Mouse (Mus musculus) heart, postnatal 0 days (tissue): ENCODE measurements around the gene Xbp1. TPM values are rescaled to one million over a fixed set of nuclear protein-coding genes. Genes with fewer than 3 reads are reported as not detected.
"Not testable (repeated sequence)": the region's sequence is repeated elsewhere in the genome, so short reads cannot be mapped to it uniquely, and the experiment has no call there.

Experiments
- ATAC-seq: fragments of 200-750 bp; cut with Nextera tagmentation; 2 replicates; pipeline ENCODE4 v1.8.0; 2017; ENCODE audit warnings: low read depth, moderate number of reproducible peaks, moderate library complexity; ENCODE audit not compliant: insufficient read depth
- DNase-seq: peaks from one replicate; pipeline ENCODE4 v3.0.0-alpha.2; 2016; ENCODE audit warnings: low spot score
- H3K27ac ChIP-seq: fragments of 300-500 bp; sonication (generic); 2 replicates; pipeline ENCODE4 v1.5.1; 2014; ENCODE audit warnings: low read depth, mild to moderate bottlenecking
- H3K27me3 ChIP-seq: fragments of 300-500 bp; sonication (generic); 2 replicates; pipeline ENCODE4 v1.6.1; 2014; ENCODE audit warnings: low read length, mixed read lengths; ENCODE audit not compliant: control insufficient read depth, insufficient read depth
- H3K36me3 ChIP-seq: fragments of 300-500 bp; sonication (generic); replicated peaks from 2 replicates; pipeline ENCODE4 v1.6.1; 2014; ENCODE audit warnings: low read length, mixed read lengths; ENCODE audit not compliant: control insufficient read depth, insufficient read depth
- H3K4me1 ChIP-seq: fragments of 300-500 bp; sonication (generic); 2 replicates; pipeline ENCODE4 v1.6.1; 2014; ENCODE audit warnings: antibody characterized with exemption; ENCODE audit not compliant: control insufficient read depth, insufficient read depth
- H3K4me2 ChIP-seq: fragments of 300-500 bp; sonication (generic); 2 replicates; pipeline ENCODE4 v1.6.1; 2014; ENCODE audit warnings: low read depth, mild to moderate bottlenecking, low read length, moderate library complexity
- H3K4me3 ChIP-seq: fragments of 300-500 bp; sonication (generic); 2 replicates; pipeline ENCODE4 v1.5.1; 2014; ENCODE audit warnings: low read depth, low read length
- H3K9ac ChIP-seq: fragments of 300-500 bp; sonication (generic); replicated peaks from 2 replicates; pipeline ENCODE4 v1.6.1; 2014; ENCODE audit warnings: low read depth, low read length, mixed read lengths
- H3K9me3 ChIP-seq: fragments of 300-500 bp; sonication (generic); replicated peaks from 2 replicates; pipeline ENCODE4 v1.6.1; 2016; ENCODE audit warnings: low read length; ENCODE audit not compliant: control insufficient read depth
- CTCF ChIP-seq: IDR thresholded peaks from 2 replicates; pipeline ENCODE4 v1.5.1; 2016; ENCODE audit warnings: antibody characterized with exemption, control low read depth, low read depth
- EP300 ChIP-seq: IDR thresholded peaks from 2 replicates; pipeline ENCODE4 v1.6.1; 2016; ENCODE audit warnings: antibody characterized with exemption, low read depth
- WGBS: fragments of 180-500 bp; shearing (Covaris S2); extraction: QIAGEN DNeasy Blood & Tissue Kit; methylation state at CpG from one replicate; pipeline ENCODE4 v1.1.7; 2014; 5-methylcytosine and 5-hydroxymethylcytosine counted together
- polyA plus RNA-seq: library from polyadenylated mRNA; unstranded; fragments of >200 nt; fragmentation: Nextera tagmentation; extraction: Ambion mirVana; gene quantifications from 2 replicates; pipeline ENCODE4 v1.2.1, GENCODE M21; 2015
- total RNA-seq: library from RNA; depleted of rRNA; stranded (reverse); fragments of >200 nt; gene quantifications from 2 replicates; pipeline ENCODE4 v1.2.3, GENCODE M21; 2014; ENCODE audit warnings: low replicate concordance

Gene Xbp1
- total and polyA plus RNA-seq, 2 experiments from 2014 or later, result 70.7 to 90.7 TPM

- no peaks in the 10 kb centered on the region for H3K27me3 ChIP-seq
- H3K9ac ChIP-seq, result no peak overlapping the region
- TF ChIP-seq CTCF (no peak), EP300 (no peak)
- no peaks in the 10 kb centered on the region for H3K9me3 ChIP-seq
- 64% methylated on average over 3 of the region's 3 CpGs for WGBS
- no peak for ATAC-seq
- DNase-seq, result no peak
- H3K4me3 ChIP-seq, result no peak overlapping the region
- no peaks in the 10 kb centered on the region for H3K4me1 ChIP-seq
- no peak overlapping the region for H3K27ac ChIP-seq
- H3K4me2 ChIP-seq, result no peak overlapping the region
- no peaks in the 10 kb centered on the region for H3K36me3 ChIP-seq
These were observed 41.6 kb upstream of the Xbp1 start for GRCm38 (mm10) chr11:5478831-5479230.

- no peaks in the 10 kb centered on the region for H3K9me3 ChIP-seq
These were observed 37.9 kb upstream of the Xbp1 start for GRCm38 (mm10) chr11:5482581-5482980.

GRCm38 (mm10) chr11:5485193-5486011 is 35.1 kb upstream of the Xbp1 start:
- H3K4me1 ChIP-seq, result no peaks in the 10 kb centered on the region
- ATAC-seq (peak; percentile 85), DNase-seq (peak; percentile 89)
- no peaks in the 10 kb centered on the region for H3K9me3 ChIP-seq
- no peaks in the 10 kb centered on the region for H3K36me3 ChIP-seq
- TF ChIP-seq CTCF (peak; percentile 93), EP300 (0 out of 2 replicates have a peak, but pooled peaks have one; percentile 34)
- H3K9ac ChIP-seq, result peak overlapping the region; percentile 48; the same call in 1 of the 2 replicates
- peak overlapping the region; percentile 71 for H3K27ac ChIP-seq
- peak overlapping the region; percentile 45 for H3K4me3 ChIP-seq
- WGBS, result 11% methylated on average over 15 of the region's 15 CpGs
- peak overlapping the region; percentile 69 for H3K4me2 ChIP-seq
- no peaks in the 10 kb centered on the region for H3K27me3 ChIP-seq

More at GRCm38 (mm10) chr11:5482581-5482980, 37.9 kb upstream of the Xbp1 start:
- no peak for TF ChIP-seq EP300
- TF ChIP-seq CTCF, result no peak
- DNase-seq, result no peak
- Histone ChIP-seq H3K36me3 (no peaks in the 10 kb centered on the region), H3K4me3 (no peak overlapping the region), H3K27me3 (no peaks in the 10 kb centered on the region), H3K4me1 (no peaks in the 10 kb centered on the region), H3K9ac (no peak overlapping the region), H3K27ac (no peak overlapping the region), H3K4me2 (no peak overlapping the region)
- WGBS, result 77% methylated on average over 13 of the region's 13 CpGs
- ATAC-seq, result no peak

DNA sequence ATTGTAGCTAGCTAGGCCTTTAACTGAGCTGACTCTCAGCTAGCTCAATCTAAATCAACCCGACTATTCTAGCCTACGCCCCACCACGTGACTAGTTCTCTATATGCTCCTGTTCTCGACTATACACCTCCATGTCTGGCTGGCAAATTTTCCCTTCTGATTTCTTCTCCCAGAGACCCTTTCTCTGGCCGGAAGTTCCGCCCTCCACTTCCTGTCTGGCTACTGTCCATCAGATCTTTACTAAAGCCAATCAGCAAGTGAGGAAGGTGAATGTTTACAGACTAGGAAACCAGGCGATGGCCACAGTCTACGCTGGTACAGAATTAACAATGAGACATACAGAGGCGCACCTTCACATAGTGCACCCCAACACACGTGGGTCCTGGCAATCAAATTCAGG is 31.0 kb upstream of the Xbp1 start:
- H3K27me3 ChIP-seq, H3K4me3 ChIP-seq, H3K27ac ChIP-seq, H3K36me3 ChIP-seq, H3K9ac ChIP-seq, H3K9me3 ChIP-seq, H3K4me1 ChIP-seq, DNase-seq, ATAC-seq, H3K4me2 ChIP-seq: not testable (repeated sequence)
- WGBS, result 75% methylated on average over 10 of the region's 10 CpGs

- 79% methylated on average over 10 of the region's 10 CpGs for WGBS
- Histone ChIP-seq H3K9ac (no peak overlapping the region), H3K27me3 (no peaks in the 10 kb centered on the region), H3K36me3 (no peaks in the 10 kb centered on the region), H3K27ac (no peak overlapping the region), H3K4me2 (no peak overlapping the region), H3K4me1 (no peaks in the 10 kb centered on the region), H3K9me3 (no peaks in the 10 kb centered on the region), H3K4me3 (no peak overlapping the region)
- DNase-seq, result no peak
- TF ChIP-seq CTCF (no peak), EP300 (no peak)
- no peak for ATAC-seq
These were observed 29.3 kb upstream of the Xbp1 start for GRCm38 (mm10) chr11:5490989-5491656.
